Mouse (Mus musculus): ENCODE results near the gene Olfr288. TPM values are rescaled to one million over a fixed set of nuclear protein-coding genes. Genes with fewer than 3 reads are reported as not detected.

Gene Olfr288
- polyA plus RNA-seq, 2 experiments = not detected

- H3K4me2 ChIP-seq (ENCODE audit: low read depth) = no peak overlapping the region
- no peak overlapping the region for H3K27ac ChIP-seq
- no peak for ATAC-seq (ENCODE audit: insufficient read depth)
- H3K9me3 ChIP-seq (ENCODE audit: control insufficient read depth, low read length) = no peaks in the 10 kb centered on the region
- 88% methylated on average over 9 of the region's 9 CpGs for WGBS (ENCODE audit: insufficient replicate concordance)
- TF ChIP-seq CTCF (IDR thresholded peaks at IDR 0.05; ENCODE audit: low read depth) (no peak), EP300 (IDR thresholded peaks at IDR 0.05; ENCODE audit: low read depth) (no peak)
- no peaks in the 10 kb centered on the region for H3K27me3 ChIP-seq (ENCODE audit: control insufficient read depth, insufficient read depth, low read length)
- DNase-seq (ENCODE audit: low read depth in 3 of 3, low spot score in 3 of 3) = no peak
- H3K9ac ChIP-seq (replicated peaks) = no peak overlapping the region
- peaks cover 16% of the 10 kb centered on the region for H3K36me3 ChIP-seq (replicated peaks; ENCODE audit: control insufficient read depth, insufficient read depth, low read depth)
- H3K4me3 ChIP-seq (ENCODE audit: insufficient read depth in 1 of 2, low read depth in 2 of 2, low read length in 2 of 2) = no peak overlapping the region
- H3K4me1 ChIP-seq (replicated peaks; ENCODE audit: control insufficient read depth in 2 of 2, insufficient read depth in 2 of 2, low read length in 1 of 2) = no peaks in the 10 kb centered on the region
Observed at GRCm38 (mm10) chr15:98136871-98137270, 58.5 kb downstream of the Olfr288 start.

Other genes with a start within 250 kb of the Olfr288 start
- 10.5 and 10.7 TPM in 2 replicates for gene Tmem106c, start 231.3 kb downstream of the Olfr288 start, polyA plus RNA-seq (2012; rRNA removed)
- 13.2 and 14.7 TPM in 2 replicates for gene Tmem106c, start 231.3 kb downstream of the Olfr288 start, polyA plus RNA-seq (2014; fragmentation: Nextera tagmentation; extraction: Ambion mirVana)
- gene Col2a1, start 190.8 kb downstream of the Olfr288 start, polyA plus RNA-seq (2012; rRNA removed) = 0.23 and 0.56 TPM in 2 replicates
- 0.04 and 0.13 TPM in 2 replicates for gene Col2a1, start 190.8 kb downstream of the Olfr288 start, polyA plus RNA-seq (2014; fragmentation: Nextera tagmentation; extraction: Ambion mirVana)
- 18.2 and 22.4 TPM in 2 replicates for gene Pfkm, start 103.0 kb downstream of the Olfr288 start, polyA plus RNA-seq (2012; rRNA removed)
- 19.6 and 20.6 TPM in 2 replicates for gene Pfkm, start 103.0 kb downstream of the Olfr288 start, polyA plus RNA-seq (2014; fragmentation: Nextera tagmentation; extraction: Ambion mirVana)
- 8.7 and 10.7 TPM in 2 replicates for gene Senp1, start 101.8 kb downstream of the Olfr288 start, polyA plus RNA-seq (2012; rRNA removed)
- 15.3 and 16.9 TPM in 2 replicates for gene Senp1, start 101.8 kb downstream of the Olfr288 start, polyA plus RNA-seq (2014; fragmentation: Nextera tagmentation; extraction: Ambion mirVana)
- gene Asb8, start 29.9 kb downstream of the Olfr288 start, polyA plus RNA-seq (2012; rRNA removed) = 9.7 and 15.1 TPM in 2 replicates
- 22.3 and 22.4 TPM in 2 replicates for gene Asb8, start 29.9 kb downstream of the Olfr288 start, polyA plus RNA-seq (2014; fragmentation: Nextera tagmentation; extraction: Ambion mirVana)
- gene Ccdc184, start 28.4 kb downstream of the Olfr288 start, polyA plus RNA-seq (2012; rRNA removed) = 0.01 TPM in 1 of 2 replicates, not detected in the other
- gene Ccdc184, start 28.4 kb downstream of the Olfr288 start, polyA plus RNA-seq (2014; fragmentation: Nextera tagmentation; extraction: Ambion mirVana) = not detected in 2 replicates
- gene Gm44579, start 25.4 kb upstream of the Olfr288 start, polyA plus RNA-seq (2012; rRNA removed) = not detected in 2 replicates
- gene Gm44579, start 25.4 kb upstream of the Olfr288 start, polyA plus RNA-seq (2014; fragmentation: Nextera tagmentation; extraction: Ambion mirVana) = not detected in 2 replicates
- gene Olfr287, start 25.5 kb upstream of the Olfr288 start, polyA plus RNA-seq (2012; rRNA removed) = not detected in 2 replicates
- gene Olfr287, start 25.5 kb upstream of the Olfr288 start, polyA plus RNA-seq (2014; fragmentation: Nextera tagmentation; extraction: Ambion mirVana) = not detected in 2 replicates
- gene Olfr286, start 38.9 kb upstream of the Olfr288 start, polyA plus RNA-seq (2012; rRNA removed) = not detected in 2 replicates
- gene Olfr286, start 38.9 kb upstream of the Olfr288 start, polyA plus RNA-seq (2014; fragmentation: Nextera tagmentation; extraction: Ambion mirVana) = not detected in 2 replicates
- gene H1fnt, start 61.8 kb upstream of the Olfr288 start, polyA plus RNA-seq (2012; rRNA removed) = not detected in 2 replicates
- gene H1fnt, start 61.8 kb upstream of the Olfr288 start, polyA plus RNA-seq (2014; fragmentation: Nextera tagmentation; extraction: Ambion mirVana) = not detected in 2 replicates
- 0.03 and 0.11 TPM in 2 replicates for gene Zfp641, start 100.6 kb upstream of the Olfr288 start, polyA plus RNA-seq (2012; rRNA removed)
- 0.08 and 0.09 TPM in 2 replicates for gene Zfp641, start 100.6 kb upstream of the Olfr288 start, polyA plus RNA-seq (2014; fragmentation: Nextera tagmentation; extraction: Ambion mirVana)
- not detected in 2 replicates for gene Olfr285, start 121.8 kb upstream of the Olfr288 start, polyA plus RNA-seq (2012; rRNA removed)
- gene Olfr285, start 121.8 kb upstream of the Olfr288 start, polyA plus RNA-seq (2014; fragmentation: Nextera tagmentation; extraction: Ambion mirVana) = not detected in 2 replicates
- gene Olfr284, start 145.4 kb upstream of the Olfr288 start, polyA plus RNA-seq (2012; rRNA removed) = not detected in 2 replicates
- not detected in 2 replicates for gene Olfr284, start 145.4 kb upstream of the Olfr288 start, polyA plus RNA-seq (2014; fragmentation: Nextera tagmentation; extraction: Ambion mirVana)
- not detected in 2 replicates for gene Olfr283, start 185.4 kb upstream of the Olfr288 start, polyA plus RNA-seq (2012; rRNA removed)
- not detected in 2 replicates for gene Olfr283, start 185.4 kb upstream of the Olfr288 start, polyA plus RNA-seq (2014; fragmentation: Nextera tagmentation; extraction: Ambion mirVana)
- gene Olfr282, start 235.7 kb upstream of the Olfr288 start, polyA plus RNA-seq (2012; rRNA removed) = not detected in 2 replicates
- not detected in 2 replicates for gene Olfr282, start 235.7 kb upstream of the Olfr288 start, polyA plus RNA-seq (2014; fragmentation: Nextera tagmentation; extraction: Ambion mirVana)